Mouse (Mus musculus) erythroblast, embryonic 14.5 days (primary cell): Measurements from ENCODE around the gene Zmat3.

Source experiments
- GATA1 ChIP-seq: IDR thresholded peaks from 2 replicates; pipeline ENCODE4 v1.6.1; 2012; ENCODE audit warnings: low read length, inconsistent platforms, mixed read lengths
- TAL1 ChIP-seq: IDR thresholded peaks from 3 replicates; pipeline ENCODE4 v1.6.1; 2012; ENCODE audit warnings: low read length, inconsistent platforms, mixed read lengths

DNA sequence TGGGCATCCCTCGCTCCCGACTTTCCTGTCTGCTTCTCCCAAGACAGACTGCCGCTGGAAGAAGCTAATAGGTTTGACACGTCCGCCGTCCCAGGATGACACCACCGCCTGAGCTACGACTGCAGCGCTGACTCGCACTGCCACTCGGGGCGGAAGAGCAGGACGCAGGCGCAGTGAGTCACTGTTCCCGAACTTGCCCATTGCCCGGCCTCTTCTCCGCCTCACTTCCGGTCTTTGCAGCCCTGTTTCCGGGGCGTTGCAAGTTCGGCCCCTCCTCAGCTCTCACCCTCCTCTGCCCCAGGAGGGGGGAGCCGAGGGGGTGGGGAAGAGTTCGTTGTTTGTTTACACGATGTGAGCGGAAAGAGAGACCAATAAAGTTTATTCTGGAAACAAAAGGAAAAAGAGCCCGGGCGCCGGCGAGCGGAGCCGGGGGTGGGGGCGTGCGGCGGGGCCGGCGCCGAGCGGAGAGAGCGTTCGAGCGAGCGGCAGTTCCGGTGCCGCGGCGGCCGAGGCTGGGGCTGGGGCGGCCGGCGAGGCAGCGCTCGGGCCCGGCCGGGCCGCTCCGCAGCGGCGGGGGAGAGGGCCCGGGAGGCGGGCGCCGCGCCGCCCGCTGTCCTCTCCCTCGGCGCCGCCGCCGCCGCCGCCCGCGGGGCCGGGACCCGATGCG is 31.1 kb upstream of the Zmat3 start:
- TF ChIP-seq GATA1 = no peak
- TF ChIP-seq TAL1 = no peak
